Mouse (Mus musculus): ENCODE data around the gene Dlg5. TPM values are rescaled to one million over a fixed set of nuclear protein-coding genes. Genes with fewer than 3 reads are reported as not detected.

Gene Dlg5
- polyA plus RNA-seq (2014; fragmentation: Nextera tagmentation; extraction: Ambion mirVana), result 45.5 and 50.1 TPM in 2 replicates

DNA sequence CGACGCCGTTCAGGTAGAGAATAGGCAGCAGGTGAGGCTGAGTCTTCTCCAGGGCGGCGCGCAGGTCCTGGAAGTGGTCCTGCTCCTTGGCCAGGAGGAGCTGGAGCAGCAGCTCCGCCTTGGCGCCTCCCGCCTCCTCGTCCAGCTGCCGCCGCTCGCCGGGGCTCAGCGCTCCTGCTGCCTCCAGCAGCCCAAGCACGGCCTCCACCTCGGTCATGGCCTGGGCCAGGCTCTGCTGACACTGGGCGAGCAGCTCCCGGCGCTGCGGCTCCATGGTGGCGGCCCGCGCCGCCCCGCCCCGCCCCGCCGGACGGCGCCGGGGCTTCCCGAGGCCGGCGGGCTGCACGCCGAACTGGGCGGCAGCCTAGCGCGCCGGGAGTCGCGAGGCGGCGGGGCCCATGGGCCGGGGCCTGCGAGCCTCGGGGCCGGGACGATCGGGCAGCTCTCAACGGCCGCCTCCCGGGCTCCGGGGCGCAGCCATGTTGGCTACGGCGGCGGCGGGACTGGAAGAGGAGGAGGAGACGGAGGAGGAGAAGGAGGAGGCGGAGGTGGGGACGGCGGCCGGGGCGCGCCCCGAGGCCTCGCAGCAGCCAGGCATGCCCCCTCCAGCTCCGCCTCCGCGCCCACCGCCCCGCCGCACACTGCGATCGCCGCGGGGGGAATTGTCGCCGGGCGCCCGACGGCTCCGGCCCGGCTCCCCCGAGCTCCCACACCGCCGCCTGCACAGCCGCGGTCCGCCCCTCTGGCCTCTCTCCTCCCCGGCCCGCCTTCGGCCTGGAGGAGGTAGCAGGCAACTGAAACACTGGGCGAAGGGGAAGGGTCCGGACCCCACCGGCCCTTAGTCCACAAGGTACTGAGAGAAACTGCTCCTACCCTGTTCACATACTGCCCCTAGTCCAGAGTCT is at the start of gene Dlg5:
Dlg5 (minus strand) TSS at position 744 of the 905 bp plus-strand sequence.
- ATAC-seq (ENCODE audit: insufficient number of reproducible peaks, low FRiP score, low TSS enrichment, low read depth) (peak; percentile 85), DNase-seq (ENCODE audit: low spot score) (peak; percentile 80)
- peak within 1 kb of the TSS; percentile 91 for H3K4me2 ChIP-seq (ENCODE audit: low read depth, severe bottlenecking)
- peaks cover 12% of the 10 kb centered on the region; the same call in 1 of the 2 replicates for H3K4me1 ChIP-seq (ENCODE audit: control insufficient read depth, insufficient read depth, low read length)
- no peaks in the 10 kb centered on the region for H3K9me3 ChIP-seq (ENCODE audit: control insufficient read depth, low read length)
- H3K27me3 ChIP-seq (ENCODE audit: control insufficient read depth, insufficient read depth, low read length), result no peaks in the 10 kb centered on the region
- WGBS, result 0% methylated on average over 73 of the region's 98 CpGs
- H3K36me3 ChIP-seq (ENCODE audit: control insufficient read depth, insufficient read depth, low read length), result peaks cover 2% of the 10 kb centered on the region; the same call in 1 of the 2 replicates
- H3K27ac ChIP-seq (replicated peaks; ENCODE audit: low read depth, low read length), result peak within 1 kb of the TSS; percentile 97
- H3K9ac ChIP-seq (ENCODE audit: low read length), result peak within 1 kb of the TSS; percentile 98
- H3K4me3 ChIP-seq (ENCODE audit: low read depth, low read length), result peak within 1 kb of the TSS; percentile 84

DNA sequence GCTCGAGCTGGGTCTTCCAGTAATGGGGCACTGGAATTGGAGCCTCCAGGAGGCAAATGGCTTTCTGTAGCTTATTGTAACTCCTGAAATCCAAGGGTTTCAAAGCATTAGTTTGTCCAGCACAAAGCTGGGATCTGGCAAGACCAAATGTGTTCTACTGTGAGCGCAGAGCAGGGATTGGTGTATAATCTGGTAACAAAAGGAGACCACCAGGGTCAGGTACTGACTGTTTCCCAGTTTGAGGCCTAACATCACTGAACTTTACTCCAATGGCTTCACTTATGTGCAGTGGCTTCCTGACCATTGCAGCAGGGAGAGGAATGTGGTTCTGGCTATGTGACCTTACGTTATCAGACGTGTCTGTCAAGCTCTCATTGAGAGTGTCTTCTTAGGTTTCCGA is 47.9 kb upstream of the Dlg5 start:
- ATAC-seq (ENCODE audit: insufficient number of reproducible peaks, low FRiP score, low TSS enrichment, low read depth) (no peak), DNase-seq (ENCODE audit: low spot score) (no peak)
- Histone ChIP-seq H3K9ac (ENCODE audit: low read length) (no peak overlapping the region), H3K36me3 (ENCODE audit: control insufficient read depth, insufficient read depth, low read length) (no peaks in the 10 kb centered on the region), H3K27me3 (ENCODE audit: control insufficient read depth, insufficient read depth, low read length) (no peaks in the 10 kb centered on the region), H3K4me1 (ENCODE audit: control insufficient read depth, insufficient read depth, low read length) (no peaks in the 10 kb centered on the region), H3K4me2 (ENCODE audit: low read depth, severe bottlenecking) (no peak overlapping the region), H3K4me3 (ENCODE audit: low read depth, low read length) (no peak overlapping the region), H3K9me3 (ENCODE audit: control insufficient read depth, low read length) (no peaks in the 10 kb centered on the region), H3K27ac (replicated peaks; ENCODE audit: low read depth, low read length) (no peak overlapping the region)
- 83% methylated on average over 5 of the region's 5 CpGs for WGBS

DNA sequence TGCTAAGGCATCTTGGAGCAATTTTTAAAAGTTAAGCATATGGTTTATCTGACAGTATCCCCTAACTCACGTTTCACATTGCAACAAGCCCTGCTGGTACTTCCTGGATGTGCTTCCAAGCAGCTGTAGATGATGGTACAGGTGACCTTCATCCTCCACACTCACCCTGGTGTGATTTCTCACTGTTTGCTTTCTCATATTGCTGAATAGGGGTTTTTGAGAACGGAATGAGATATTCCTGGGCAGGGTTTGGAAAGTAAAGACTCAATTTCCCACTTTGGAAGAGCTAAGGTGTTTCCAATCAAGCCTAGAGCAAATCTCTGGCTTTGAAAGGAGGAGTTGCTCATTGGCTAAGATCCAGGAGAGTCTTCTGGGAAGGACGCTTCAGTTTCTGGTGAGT is 47.2 kb upstream of the Dlg5 start, which contains the start of gene E330034G19Rik:
E330034G19Rik (plus strand) TSS at position 301 of the 400 bp plus-strand sequence.
- Histone ChIP-seq H3K4me2 (ENCODE audit: low read depth, severe bottlenecking) (no peak within 1 kb of the TSS), H3K9ac (ENCODE audit: low read length) (no peak within 1 kb of the TSS), H3K27me3 (ENCODE audit: control insufficient read depth, insufficient read depth, low read length) (no peaks in the 10 kb centered on the region), H3K36me3 (ENCODE audit: control insufficient read depth, insufficient read depth, low read length) (no peaks in the 10 kb centered on the region), H3K27ac (replicated peaks; ENCODE audit: low read depth, low read length) (no peak within 1 kb of the TSS), H3K4me3 (ENCODE audit: low read depth, low read length) (no peak within 1 kb of the TSS), H3K9me3 (ENCODE audit: control insufficient read depth, low read length) (no peaks in the 10 kb centered on the region), H3K4me1 (ENCODE audit: control insufficient read depth, insufficient read depth, low read length) (no peaks in the 10 kb centered on the region)
- WGBS, result 61% methylated on average over 3 of the region's 3 CpGs
- no peak for DNase-seq (ENCODE audit: low spot score)
- no peak for ATAC-seq (ENCODE audit: insufficient number of reproducible peaks, low FRiP score, low TSS enrichment, low read depth)

DNA sequence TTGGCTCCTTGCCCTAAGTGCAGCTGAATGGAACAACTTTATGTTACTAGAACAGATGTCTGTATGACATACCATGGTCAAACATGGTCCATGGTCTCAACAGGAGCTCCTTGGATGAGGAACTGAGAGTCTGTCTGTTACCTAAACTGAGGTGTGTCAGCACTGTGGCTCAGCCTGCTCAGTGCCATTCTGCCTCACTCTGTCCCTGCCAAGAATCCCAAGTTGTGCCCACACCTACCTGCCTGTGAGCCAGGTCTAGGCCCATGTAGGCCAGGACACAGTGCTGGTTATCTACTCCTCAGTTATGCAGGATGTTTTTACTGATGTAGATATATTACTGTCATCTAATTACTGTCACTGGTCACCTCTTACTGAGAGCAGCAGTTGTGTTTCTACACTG is 45.0 kb upstream of the Dlg5 start:
- Histone ChIP-seq H3K4me2 (ENCODE audit: low read depth, severe bottlenecking) (no peak overlapping the region), H3K27ac (replicated peaks; ENCODE audit: low read depth, low read length) (no peak overlapping the region), H3K4me3 (ENCODE audit: low read depth, low read length) (no peak overlapping the region), H3K9me3 (ENCODE audit: control insufficient read depth, low read length) (no peaks in the 10 kb centered on the region), H3K9ac (ENCODE audit: low read length) (no peak overlapping the region), H3K27me3 (ENCODE audit: control insufficient read depth, insufficient read depth, low read length) (no peaks in the 10 kb centered on the region), H3K4me1 (ENCODE audit: control insufficient read depth, insufficient read depth, low read length) (no peaks in the 10 kb centered on the region), H3K36me3 (ENCODE audit: control insufficient read depth, insufficient read depth, low read length) (no peaks in the 10 kb centered on the region)
- ATAC-seq (ENCODE audit: insufficient number of reproducible peaks, low FRiP score, low TSS enrichment, low read depth) (no peak), DNase-seq (ENCODE audit: low spot score) (no peak)

DNA sequence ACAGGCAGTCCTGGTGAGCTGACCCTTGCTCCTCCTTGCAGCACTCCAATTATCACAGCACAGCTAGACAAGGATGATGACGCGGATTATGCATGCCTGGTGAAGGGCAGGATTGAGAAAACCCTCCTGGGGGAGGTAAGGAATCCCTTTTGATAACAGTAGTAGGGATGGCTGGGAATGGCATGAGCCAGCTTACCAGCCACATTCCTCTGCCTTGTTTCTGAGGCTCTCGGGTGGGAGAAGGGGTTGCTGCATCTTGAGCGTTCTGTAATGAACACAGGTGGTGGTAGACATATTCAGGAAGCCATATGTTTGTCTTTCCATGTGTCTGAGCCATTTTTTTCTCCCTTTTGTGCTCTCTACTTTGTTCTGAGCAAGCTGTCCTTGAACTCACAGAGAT is 40.4 kb upstream of the Dlg5 start:
- WGBS, result 64% methylated on average over 4 of the region's 4 CpGs
- Histone ChIP-seq H3K36me3 (ENCODE audit: control insufficient read depth, insufficient read depth, low read length) (no peaks in the 10 kb centered on the region), H3K27ac (replicated peaks; ENCODE audit: low read depth, low read length) (no peak overlapping the region), H3K4me2 (ENCODE audit: low read depth, severe bottlenecking) (no peak overlapping the region), H3K9me3 (ENCODE audit: control insufficient read depth, low read length) (no peaks in the 10 kb centered on the region), H3K9ac (ENCODE audit: low read length) (no peak overlapping the region), H3K4me3 (ENCODE audit: low read depth, low read length) (no peak overlapping the region), H3K27me3 (ENCODE audit: control insufficient read depth, insufficient read depth, low read length) (no peaks in the 10 kb centered on the region), H3K4me1 (ENCODE audit: control insufficient read depth, insufficient read depth, low read length) (no peaks in the 10 kb centered on the region)
- no peak for DNase-seq (ENCODE audit: low spot score)
- no peak for ATAC-seq (ENCODE audit: insufficient number of reproducible peaks, low FRiP score, low TSS enrichment, low read depth)

DNA sequence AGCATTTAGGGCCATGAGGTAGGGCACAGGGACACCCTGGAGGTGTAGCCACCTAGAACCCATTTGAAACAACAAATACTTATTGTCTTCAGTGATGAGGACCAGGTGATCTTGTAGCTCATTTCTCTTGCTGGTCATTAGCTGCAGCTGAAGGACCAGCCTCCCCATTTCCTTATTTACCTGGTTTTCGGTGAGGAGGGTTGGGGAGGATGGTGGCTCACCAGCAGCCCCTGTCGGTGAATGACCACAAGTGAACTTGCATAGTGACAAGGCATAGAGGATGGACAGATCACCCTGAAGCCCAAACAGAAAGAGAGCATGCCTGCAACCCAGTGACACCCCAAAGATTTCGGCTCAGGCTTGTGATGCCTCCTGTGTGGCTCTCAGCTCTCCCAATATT is 36.6 kb upstream of the Dlg5 start:
- Histone ChIP-seq H3K4me1 (ENCODE audit: control insufficient read depth, insufficient read depth, low read length) (no peaks in the 10 kb centered on the region), H3K36me3 (ENCODE audit: control insufficient read depth, insufficient read depth, low read length) (no peaks in the 10 kb centered on the region), H3K9ac (ENCODE audit: low read length) (no peak overlapping the region), H3K27me3 (ENCODE audit: control insufficient read depth, insufficient read depth, low read length) (no peaks in the 10 kb centered on the region), H3K4me3 (ENCODE audit: low read depth, low read length) (no peak overlapping the region), H3K9me3 (ENCODE audit: control insufficient read depth, low read length) (no peaks in the 10 kb centered on the region), H3K27ac (replicated peaks; ENCODE audit: low read depth, low read length) (no peak overlapping the region), H3K4me2 (ENCODE audit: low read depth, severe bottlenecking) (no peak overlapping the region)
- ATAC-seq (ENCODE audit: insufficient number of reproducible peaks, low FRiP score, low TSS enrichment, low read depth) (no peak), DNase-seq (ENCODE audit: low spot score) (no peak)
- 65% methylated on average over 3 of the region's 3 CpGs for WGBS

DNA sequence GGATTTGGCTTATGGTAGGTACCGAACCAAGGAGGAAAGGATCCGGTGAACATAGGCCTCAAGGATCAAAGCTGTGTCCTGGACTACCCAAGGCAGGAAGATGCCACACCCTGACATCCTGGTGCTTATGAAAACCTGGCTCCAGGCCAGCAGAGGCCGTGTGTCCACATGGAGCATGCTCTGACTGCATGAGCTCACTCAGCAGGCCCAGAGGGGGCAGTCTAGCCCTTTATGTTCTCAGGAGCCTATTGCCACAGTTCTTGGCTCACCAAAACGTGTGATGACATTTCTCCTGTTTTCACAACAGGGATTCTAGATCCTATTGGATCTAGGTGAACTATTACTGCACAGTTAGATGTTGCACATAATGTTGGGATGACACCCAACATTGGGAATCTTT is 35.6 kb upstream of the Dlg5 start:
- Histone ChIP-seq H3K4me3 (ENCODE audit: low read depth, low read length) (no peak overlapping the region), H3K36me3 (ENCODE audit: control insufficient read depth, insufficient read depth, low read length) (no peaks in the 10 kb centered on the region), H3K27me3 (ENCODE audit: control insufficient read depth, insufficient read depth, low read length) (no peaks in the 10 kb centered on the region), H3K4me1 (ENCODE audit: control insufficient read depth, insufficient read depth, low read length) (no peaks in the 10 kb centered on the region), H3K9me3 (ENCODE audit: control insufficient read depth, low read length) (no peaks in the 10 kb centered on the region), H3K4me2 (ENCODE audit: low read depth, severe bottlenecking) (no peak overlapping the region), H3K9ac (ENCODE audit: low read length) (no peak overlapping the region), H3K27ac (replicated peaks; ENCODE audit: low read depth, low read length) (no peak overlapping the region)
- ATAC-seq (ENCODE audit: insufficient number of reproducible peaks, low FRiP score, low TSS enrichment, low read depth) (no peak), DNase-seq (ENCODE audit: low spot score) (no peak)
- WGBS, result 67% methylated on average over 4 of the region's 4 CpGs

DNA sequence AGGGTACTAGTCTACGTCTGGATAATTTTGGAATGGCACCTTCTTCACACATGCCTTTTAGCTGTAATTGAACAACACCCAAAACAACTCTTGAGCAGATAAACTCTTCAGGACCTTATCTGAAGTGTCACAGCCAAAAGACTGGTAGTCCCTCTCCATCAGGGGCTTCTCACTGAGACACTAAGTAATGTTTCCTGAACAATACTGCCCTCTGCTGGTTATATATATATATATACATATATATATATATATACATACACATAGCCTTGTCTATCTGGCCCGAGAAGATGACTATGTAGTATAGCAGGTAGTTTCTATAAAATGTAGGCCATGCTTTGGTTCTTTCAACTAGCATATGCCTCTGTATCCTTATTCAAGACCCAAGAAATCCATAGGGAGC is 29.8 kb upstream of the Dlg5 start:
- Histone ChIP-seq H3K9ac (ENCODE audit: low read length) (no peak overlapping the region), H3K4me3 (ENCODE audit: low read depth, low read length) (no peak overlapping the region), H3K27ac (replicated peaks; ENCODE audit: low read depth, low read length) (no peak overlapping the region), H3K36me3 (ENCODE audit: control insufficient read depth, insufficient read depth, low read length) (no peaks in the 10 kb centered on the region), H3K4me1 (ENCODE audit: control insufficient read depth, insufficient read depth, low read length) (no peaks in the 10 kb centered on the region), H3K4me2 (ENCODE audit: low read depth, severe bottlenecking) (no peak overlapping the region), H3K9me3 (ENCODE audit: control insufficient read depth, low read length) (no peaks in the 10 kb centered on the region), H3K27me3 (ENCODE audit: control insufficient read depth, insufficient read depth, low read length) (no peaks in the 10 kb centered on the region)
- WGBS, result 46% methylated on average over 2 of the region's 2 CpGs
- DNase-seq (ENCODE audit: low spot score) (no peak), ATAC-seq (ENCODE audit: insufficient number of reproducible peaks, low FRiP score, low TSS enrichment, low read depth) (no peak)
